Mouse (Mus musculus): ENCODE measurements at regions not wholly inside any gene's neighbourhood (a gene's known extent, or its start where the extent isn't known, plus 50 kb on each side); places are given as distances from the start of the nearest gene placed in this dataset.

- no peak for DNase-seq
These were observed 176.7 kb upstream of the Egln3 start for GRCm38 (mm10) chr12:54380322-54380721.

DNA sequence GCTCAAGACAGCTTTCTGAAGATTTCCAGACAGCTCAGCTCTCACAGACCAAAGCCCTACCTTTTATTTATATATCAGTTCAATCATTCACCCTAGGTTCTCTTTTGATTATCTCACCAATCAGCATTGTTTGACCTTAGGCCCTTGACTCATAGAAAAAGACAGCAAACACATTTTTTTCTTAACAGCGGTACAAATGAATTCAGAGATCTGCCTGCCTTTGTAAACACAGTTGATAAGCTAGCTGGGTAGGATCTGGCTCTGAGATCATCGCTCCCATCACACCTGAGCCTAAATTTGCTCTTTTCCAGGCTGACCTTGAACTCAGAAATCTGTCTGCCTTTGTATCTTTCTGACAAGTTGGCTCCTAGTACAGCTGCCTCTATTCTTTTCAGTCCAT is 174.9 kb upstream of the Egln3 start:
- no peak for DNase-seq

DNA sequence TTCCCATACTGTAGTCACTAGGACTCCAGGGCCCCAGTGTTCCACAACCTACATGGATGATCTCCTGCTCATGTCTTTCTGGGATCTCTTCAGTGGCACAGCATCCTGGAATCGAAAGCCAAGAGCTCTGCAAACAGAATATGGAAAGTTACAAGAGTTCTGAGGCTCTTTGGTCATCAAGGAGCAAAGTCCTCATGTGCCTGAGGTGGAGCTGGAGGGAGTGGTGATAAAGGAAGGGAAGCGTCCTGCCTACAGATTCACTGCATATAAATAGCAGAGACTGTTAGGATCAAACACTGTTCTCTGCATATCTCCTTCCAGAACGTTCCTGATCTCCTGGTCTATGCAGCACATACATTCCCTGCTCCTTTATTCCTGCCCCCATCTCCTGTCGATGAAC is 170.4 kb upstream of the Egln3 start:
- DNase-seq = no peak

DNA sequence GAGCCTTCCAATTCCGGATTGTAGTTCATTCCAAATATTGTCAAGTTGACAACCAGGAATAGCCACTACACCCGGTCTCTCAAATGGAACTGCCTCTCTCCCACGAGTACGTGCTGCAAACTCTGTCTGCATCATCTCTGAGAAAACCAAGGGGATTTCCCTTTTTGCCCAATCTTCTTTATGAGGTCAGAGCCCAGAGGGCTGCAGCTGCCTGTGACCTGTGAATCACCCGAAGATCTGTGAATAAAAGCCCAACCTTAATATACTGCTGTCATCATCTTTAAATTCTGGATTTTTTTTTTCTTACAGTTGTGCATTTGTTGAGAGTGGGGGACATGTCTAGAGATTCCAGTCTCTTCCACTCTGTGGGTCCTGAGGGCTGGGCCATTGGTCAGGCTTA is 165.6 kb upstream of the Egln3 start:
- DNase-seq = no peak

DNA sequence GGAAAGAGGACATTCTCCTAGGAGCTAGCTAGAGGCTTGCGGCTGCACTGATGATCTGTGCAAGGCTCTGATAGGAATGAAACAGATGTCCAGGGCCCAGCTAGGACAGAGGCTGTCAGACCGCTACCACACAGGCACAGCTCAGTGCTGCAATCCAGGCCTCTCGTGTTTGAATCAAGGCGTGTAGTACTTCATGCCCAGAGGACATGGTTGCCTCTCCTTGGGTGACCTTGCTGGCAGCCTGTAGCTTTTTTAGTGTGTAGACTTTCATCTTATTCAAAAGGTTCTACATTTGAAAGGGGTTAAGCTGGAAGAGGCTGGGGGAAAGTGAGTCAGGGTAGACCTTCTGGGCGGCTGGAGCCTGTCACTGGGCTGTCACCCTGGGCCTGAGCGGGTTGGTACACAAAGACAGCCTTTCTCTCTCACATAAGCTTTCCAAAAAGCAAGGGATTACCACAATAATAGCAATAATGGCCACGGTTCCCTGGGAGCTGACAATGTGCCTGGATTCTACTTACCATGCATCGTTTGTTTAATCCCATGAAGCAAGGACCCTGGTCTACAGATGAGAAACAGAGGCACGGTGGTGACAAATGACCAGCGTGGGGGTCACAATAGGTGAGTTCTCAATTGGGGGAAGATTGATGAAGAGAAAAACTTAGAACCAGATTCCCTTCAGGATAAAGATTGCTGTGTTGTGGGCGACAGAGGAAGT is 160.9 kb upstream of the Egln3 start:
- DNase-seq = no peak

DNA sequence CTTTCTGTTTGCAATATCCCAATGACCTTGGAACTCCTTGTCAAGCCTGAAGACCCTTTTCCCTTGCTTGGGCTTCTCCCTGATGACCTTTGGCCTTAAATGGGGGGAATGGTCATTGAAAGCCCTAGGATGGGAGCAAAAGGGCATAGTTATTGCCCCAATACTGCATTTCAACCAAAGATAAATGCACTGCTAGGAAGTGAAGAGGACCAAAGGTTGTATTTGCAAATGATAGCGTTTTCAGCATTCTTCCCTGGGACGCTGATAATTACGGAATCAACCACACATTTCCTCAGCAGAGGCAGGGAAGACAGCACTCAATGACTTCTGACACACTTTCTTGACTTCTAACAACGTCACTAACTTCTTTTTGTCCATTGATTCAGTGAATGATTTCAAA is 158.1 kb upstream of the Egln3 start:
- DNase-seq = no peak

- DNase-seq = no peak
These were observed 150.5 kb upstream of the Egln3 start for GRCm38 (mm10) chr12:54354187-54354586.

- DNase-seq = no peak
These were observed 150.0 kb upstream of the Egln3 start for GRCm38 (mm10) chr12:54353694-54354093.

- peak; percentile 57 for DNase-seq
These were observed 149.4 kb upstream of the Egln3 start for GRCm38 (mm10) chr12:54352963-54353606.

DNA sequence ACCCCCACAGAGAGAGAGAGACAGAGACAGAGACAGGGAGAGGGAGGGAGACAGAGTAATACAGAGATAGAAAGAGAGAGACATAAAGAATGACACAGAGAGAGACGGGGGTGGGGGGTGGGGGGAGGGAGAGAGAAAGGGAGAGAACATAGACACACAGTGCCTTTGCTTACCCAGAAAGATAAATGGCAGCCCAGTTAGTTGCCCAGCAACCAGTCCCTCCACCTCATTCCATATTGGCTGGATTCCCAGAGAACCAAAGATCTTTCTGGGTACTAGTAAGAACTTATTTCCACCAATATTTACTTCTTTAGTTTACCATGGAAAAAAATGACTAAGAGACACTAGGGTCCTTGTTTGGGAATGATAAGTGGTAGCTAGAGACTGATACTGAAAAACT is 146.6 kb upstream of the Egln3 start:
- no peak for DNase-seq

- no peak for DNase-seq
These were observed 145.7 kb upstream of the Egln3 start for GRCm38 (mm10) chr12:54349403-54349802.

GRCm38 (mm10) chr12:54343493-54343892 is 139.8 kb upstream of the Egln3 start:
- no peak for DNase-seq

- DNase-seq = no peak
These were observed 131.8 kb upstream of the Egln3 start for GRCm38 (mm10) chr12:54335509-54335908.

DNA sequence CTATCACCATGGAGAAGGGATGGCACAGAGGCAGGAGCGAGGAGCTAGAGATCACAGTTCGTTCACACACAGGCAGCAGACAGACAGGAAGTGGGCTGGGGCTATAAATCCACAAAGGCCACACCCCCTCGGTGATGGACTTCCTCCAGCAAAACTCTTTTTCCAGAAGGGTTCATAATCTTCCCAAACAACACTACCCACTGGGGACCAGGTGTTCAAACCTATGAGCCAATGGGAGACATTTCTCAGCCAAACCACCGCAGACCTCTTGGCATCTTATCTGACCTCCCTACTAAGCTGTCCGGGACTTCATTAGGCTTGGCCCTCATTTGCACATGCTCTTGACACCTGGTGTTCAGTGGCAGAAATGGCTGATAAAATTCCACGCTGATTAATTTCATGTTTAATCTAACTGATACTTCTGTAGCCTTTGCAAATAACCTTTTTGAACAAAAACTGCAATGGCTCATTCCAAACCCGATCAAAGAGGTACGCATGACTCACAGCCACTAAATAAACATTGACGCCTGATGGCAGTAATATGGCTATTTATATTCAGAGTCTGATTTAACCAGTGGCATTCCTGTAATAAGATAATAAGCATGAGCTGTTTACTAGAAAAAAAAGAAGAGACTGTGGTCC is 131.0 kb upstream of the Egln3 start:
- peak; percentile 19 for DNase-seq

DNA sequence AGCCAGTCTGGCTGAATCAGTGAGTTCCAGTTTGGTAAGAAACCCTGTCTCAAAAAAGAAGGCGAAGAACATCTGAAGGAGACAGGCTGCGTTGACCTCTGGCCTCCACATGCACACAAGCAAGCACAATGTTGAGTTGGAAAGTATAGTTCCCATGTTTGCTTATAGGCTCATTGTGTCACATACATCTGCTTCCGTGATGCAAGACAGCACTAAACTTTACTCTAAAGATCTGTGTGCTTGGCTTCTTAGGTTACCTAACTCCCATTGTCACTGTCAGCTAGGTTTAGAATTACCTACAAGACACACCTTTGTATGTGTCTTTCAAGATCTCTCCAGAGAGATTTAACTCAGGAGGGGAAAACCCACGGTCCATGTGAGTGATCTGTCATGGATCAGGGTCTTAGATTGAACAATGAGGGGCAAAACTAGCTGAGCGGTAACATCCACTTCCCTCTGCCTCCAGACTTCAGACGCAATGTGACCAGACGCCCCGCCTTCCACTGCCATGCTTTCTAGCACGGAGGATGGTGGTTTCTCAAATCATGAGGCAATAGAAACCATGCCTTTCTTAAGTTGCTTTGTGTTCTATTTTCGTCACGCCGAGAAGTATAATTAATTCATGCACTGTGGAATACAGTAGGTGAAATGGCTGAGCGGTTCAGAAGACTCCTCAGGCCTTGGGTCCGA is 130.1 kb upstream of the Egln3 start:
- no peak for DNase-seq

DNA sequence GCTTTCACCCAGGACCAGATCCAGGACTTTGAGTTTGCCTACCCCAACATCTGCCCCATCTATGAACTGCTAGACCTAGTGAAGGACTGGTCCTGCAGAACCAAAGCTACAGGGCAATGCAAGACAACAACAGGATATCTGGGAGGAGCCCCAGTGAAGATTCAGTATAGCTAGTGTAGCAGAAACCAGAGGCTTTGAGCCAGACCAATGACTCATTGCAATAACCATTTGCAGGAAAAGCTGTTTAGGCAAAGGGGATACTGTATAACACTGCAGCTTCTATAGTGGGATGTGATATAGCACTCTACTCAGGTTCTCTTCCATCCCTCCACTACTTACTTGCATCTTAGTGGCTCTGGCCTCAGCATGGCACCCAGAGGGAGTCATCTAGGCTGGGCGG is 123.8 kb upstream of the Egln3 start:
- no peak for DNase-seq

- no peak for DNase-seq
These were observed 122.9 kb upstream of the Egln3 start for GRCm38 (mm10) chr12:54326571-54326970.

- peak; percentile 52 for DNase-seq
These were observed 116.9 kb upstream of the Egln3 start for GRCm38 (mm10) chr12:54320533-54320932.

DNA sequence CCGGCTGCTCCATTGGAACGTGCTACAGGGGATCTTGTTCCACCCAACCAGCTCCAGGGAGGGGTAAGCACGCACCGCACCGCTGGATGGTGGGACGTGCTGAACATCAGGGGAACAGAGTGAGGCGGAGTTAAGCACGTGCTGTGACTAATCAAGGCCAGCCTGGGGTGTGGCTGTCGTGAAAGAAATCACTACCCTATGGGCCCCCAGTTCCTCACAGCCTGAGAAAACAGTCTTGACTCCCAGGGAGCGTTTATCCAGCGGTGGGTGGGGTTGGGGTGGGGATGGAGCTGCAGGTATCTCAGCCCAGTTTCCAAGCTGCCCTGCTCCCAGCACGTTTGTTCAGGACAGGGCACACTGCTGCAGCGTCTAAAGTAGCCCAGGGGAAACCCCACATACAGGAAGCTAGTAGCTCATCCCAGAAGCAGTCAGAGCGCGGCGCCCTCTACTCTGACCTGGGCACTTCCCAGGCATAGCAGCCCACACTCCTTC is 113.4 kb upstream of the Egln3 start:
- peak; percentile 54 for DNase-seq

GRCm38 (mm10) chr12:54316066-54316567 is 112.5 kb upstream of the Egln3 start:
- no peak for DNase-seq

GRCm38 (mm10) chr12:54314153-54314552 is 110.5 kb upstream of the Egln3 start:
- no peak for DNase-seq

DNA sequence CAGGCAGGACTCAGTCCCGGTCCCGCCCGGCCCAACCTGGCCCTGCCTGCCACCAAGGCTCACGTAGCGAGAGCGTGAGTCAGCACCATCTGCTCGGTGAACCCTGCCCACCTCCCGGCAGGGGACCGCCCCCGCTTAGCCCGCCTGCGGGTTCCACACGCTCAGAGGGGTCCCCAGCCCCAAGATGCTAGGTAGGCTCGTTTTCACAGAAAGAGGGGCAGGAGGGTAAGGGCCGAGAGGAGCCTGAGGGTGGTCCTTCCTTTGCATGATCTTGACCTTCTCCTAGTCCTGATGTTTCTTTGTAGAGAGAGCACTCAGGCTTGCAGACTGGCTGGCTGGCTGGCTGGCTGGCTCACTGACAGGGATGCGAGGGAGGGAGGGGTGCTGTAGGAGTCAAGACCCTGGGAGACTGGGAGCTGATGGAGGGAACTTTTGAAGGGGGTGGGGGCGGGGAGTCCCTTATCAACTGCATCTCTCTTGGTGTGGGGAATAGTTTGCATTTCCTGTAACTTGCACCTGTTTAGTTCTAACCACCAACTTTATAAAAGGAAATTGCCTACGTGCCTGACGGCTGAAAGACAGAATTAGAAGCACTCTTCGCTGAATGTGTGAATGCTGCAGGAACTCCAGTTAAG is 109.7 kb upstream of the Egln3 start:
- DNase-seq = peak; percentile 84
